Mouse (Mus musculus): ENCODE results near the gene Tas2r110.

Tas2r110 gene

DNA sequence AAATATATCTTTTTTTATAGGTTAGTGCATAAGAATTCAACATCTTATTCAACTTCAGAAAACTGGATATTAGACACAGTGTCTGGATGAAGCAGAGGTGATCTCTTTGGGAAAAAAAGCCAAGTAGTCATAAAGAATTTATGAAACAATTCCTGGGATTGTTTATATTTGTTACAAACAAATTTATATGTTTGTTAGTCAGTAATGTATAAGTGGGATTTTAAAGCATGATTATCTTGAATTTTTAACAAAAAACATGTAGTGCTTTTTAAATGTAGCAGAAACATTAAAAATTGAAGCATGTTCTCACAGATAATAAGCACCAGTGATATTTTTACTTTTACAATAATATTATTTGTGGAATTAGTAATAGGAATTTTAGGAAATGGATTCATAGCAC lies at the start of gene Tas2r110:
Gene Tas2r110, plus strand, starts transcription at position 301 of the 400 bp plus-strand sequence.
- DNase-seq: no peak

DNA sequence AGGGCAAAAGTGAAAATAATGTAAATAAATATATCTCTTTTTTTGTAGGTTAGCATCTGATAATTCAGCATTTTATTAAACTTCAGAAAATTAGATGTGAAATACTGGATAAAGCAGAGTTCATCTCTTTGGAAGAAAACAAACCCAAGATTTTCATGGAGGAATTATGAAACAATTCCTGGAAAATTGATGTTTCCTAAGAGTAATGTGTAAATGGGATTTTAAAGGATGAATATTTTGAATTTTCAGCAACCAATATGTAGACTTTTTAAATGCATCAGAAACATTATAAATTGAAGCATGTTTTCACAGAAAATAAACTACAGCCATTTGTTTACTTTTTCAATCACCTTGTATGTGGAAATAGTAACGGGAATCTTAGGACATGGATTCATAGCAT lies 21.0 kb upstream of the Tas2r110 start, which contains the start of gene Tas2r123:
Gene Tas2r123, plus strand, starts transcription at position 301 of the 400 bp plus-strand sequence.
- no peak for DNase-seq

DNA sequence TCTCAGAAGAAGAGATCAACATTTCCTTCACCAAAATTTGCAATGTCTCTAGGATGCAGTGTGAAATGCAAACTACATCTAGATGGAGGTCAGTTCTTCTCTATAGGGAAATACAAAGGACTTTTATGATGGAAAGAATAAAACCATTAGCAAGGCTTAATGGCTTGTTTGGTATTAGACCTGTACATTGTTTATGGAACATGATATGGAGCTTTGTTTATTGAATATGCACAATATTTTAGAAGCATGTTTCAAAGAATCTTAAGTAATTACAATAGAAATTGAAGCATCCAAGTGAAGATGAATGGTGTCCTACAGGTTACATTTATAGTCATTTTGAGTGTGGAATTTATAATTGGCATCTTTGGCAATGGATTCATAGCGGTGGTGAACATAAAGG lies 12.7 kb upstream of the Tas2r110 start, which contains the start of gene Tas2r116:
Gene Tas2r116, plus strand, starts transcription at position 301 of the 400 bp plus-strand sequence.
- no peak for DNase-seq

DNA sequence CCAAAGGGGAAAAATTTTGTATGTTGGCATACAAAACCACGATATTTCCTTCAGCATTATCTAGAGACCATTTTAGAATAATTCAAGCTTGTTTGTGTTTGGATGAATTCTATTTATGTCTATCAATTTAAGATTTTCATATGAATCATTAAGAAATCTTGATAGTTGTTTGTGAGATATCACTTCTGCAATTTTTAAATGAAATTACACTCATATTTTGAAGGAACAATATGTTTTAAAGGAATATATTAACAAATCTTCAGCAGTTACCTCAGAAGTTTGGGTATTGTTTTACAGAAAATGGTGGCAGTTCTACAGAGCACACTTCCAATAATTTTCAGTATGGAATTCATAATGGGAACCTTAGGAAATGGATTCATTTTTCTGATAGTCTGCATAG lies 24.9 kb downstream of the Tas2r110 start, which contains the start of gene Tas2r113:
Gene Tas2r113, plus strand, starts transcription at position 301 of the 400 bp plus-strand sequence.
- no peak for DNase-seq

DNA sequence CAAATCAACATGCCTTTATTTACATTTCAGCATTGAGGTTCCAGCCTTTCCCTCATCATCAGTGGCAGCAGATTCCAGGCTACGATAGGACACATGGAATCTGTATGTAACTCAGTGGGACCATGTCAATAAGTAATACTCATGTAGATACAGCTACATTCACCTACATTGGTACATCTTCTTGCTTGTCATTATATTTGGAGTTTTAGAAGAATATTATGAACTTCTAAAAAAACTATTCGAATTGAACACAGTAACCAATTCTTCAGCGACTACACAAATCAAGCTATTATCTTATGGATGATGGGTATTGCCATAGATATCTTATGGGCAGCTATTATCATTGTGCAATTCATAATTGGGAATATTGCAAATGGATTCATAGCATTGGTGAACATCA lies 41.5 kb downstream of the Tas2r110 start, which contains the start of gene Tas2r125:
Gene Tas2r125, plus strand, starts transcription at position 301 of the 400 bp plus-strand sequence.
- DNase-seq: no peak
